Mouse (Mus musculus): ENCODE measurements around the gene Ift80. TPM values are rescaled to one million over a fixed set of nuclear protein-coding genes. Genes with fewer than 3 reads are reported as not detected.
A peak's percentile ranks its signal among the peaks of the same experiment; 100 is the strongest.
"Not testable (repeated sequence)": the region's sequence is repeated elsewhere in the genome, so short reads cannot be mapped to it uniquely, and the experiment has no call there.

Gene Ift80
- polyA plus RNA-seq, 1 experiment from 2014 or later, result 22.1 TPM

- peak; percentile 67 for ATAC-seq (ENCODE audit: low FRiP score, low TSS enrichment)
Measured at GRCm38 (mm10) chr3:69044167-69044591, 39.8 kb upstream of the Ift80 start.

DNA sequence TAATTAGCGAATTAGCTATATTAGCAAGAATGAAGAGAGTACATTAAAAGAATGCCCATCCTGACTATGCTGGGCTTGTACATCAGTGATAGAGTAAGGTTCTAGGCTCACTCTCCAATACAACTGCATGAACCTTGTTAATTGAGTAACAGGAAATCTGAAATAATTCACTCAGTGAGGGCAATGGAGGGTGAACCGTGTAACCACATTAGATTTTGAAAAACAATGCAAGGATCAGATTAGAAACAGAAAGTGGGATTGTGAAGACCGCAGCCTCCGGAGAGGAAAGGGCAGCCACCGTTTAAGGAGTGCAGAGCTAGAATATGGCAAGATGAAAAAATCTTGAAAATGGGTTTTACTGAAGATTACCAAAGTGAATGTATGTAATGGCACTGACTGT, 36.9 kb upstream of the Ift80 start:
- Histone ChIP-seq H3K27ac (ENCODE audit: low read depth, low read length) (no peak overlapping the region), H3K9me3 (ENCODE audit: control insufficient read depth, low read length) (no peaks in the 10 kb centered on the region), H3K27me3 (ENCODE audit: control insufficient read depth, insufficient read depth, low read length) (no peaks in the 10 kb centered on the region), H3K4me1 (ENCODE audit: control insufficient read depth, insufficient read depth, low read length) (peaks cover 6% of the 10 kb centered on the region; the same call in 1 of the 2 replicates), H3K4me2 (replicated peaks; ENCODE audit: low read depth, low read length) (peak overlapping the region; percentile 21), H3K4me3 (ENCODE audit: low read length) (peak overlapping the region; percentile 26), H3K36me3 (ENCODE audit: control insufficient read depth, insufficient read depth, low read length) (peaks cover 28% of the 10 kb centered on the region), H3K9ac (ENCODE audit: low read depth, low read length) (no peak overlapping the region)
- ATAC-seq (ENCODE audit: low FRiP score, low TSS enrichment), result no peak
- 63% methylated on average over 5 of the region's 5 CpGs for WGBS

More at GRCm38 (mm10) chr3:69044167-69044591, 39.8 kb upstream of the Ift80 start:
- Histone ChIP-seq H3K4me3 (ENCODE audit: low read length) (peak overlapping the region; percentile 91), H3K9ac (ENCODE audit: low read depth, low read length) (peak overlapping the region; percentile 98), H3K36me3 (ENCODE audit: control insufficient read depth, insufficient read depth, low read length) (peaks cover 13% of the 10 kb centered on the region; the same call in 1 of the 2 replicates), H3K4me1 (ENCODE audit: control insufficient read depth, insufficient read depth, low read length) (peaks cover 6% of the 10 kb centered on the region; the same call in 1 of the 2 replicates), H3K4me2 (replicated peaks; ENCODE audit: low read depth, low read length) (peak overlapping the region; percentile 51), H3K9me3 (ENCODE audit: control insufficient read depth, low read length) (no peaks in the 10 kb centered on the region), H3K27ac (ENCODE audit: low read depth, low read length) (peak overlapping the region; percentile 97), H3K27me3 (ENCODE audit: control insufficient read depth, insufficient read depth, low read length) (no peaks in the 10 kb centered on the region)
- under 1% methylated on average over 38 of the region's 42 CpGs for WGBS

GRCm38 (mm10) chr3:69040105-69040504, 35.7 kb upstream of the Ift80 start:
- no peak overlapping the region for H3K27ac ChIP-seq (ENCODE audit: low read depth, low read length)
- no peak overlapping the region for H3K9ac ChIP-seq (ENCODE audit: low read depth, low read length)
- H3K27me3 ChIP-seq (ENCODE audit: control insufficient read depth, insufficient read depth, low read length), result no peaks in the 10 kb centered on the region
- no peak overlapping the region; the same call in 1 of the 2 replicates for H3K4me3 ChIP-seq (ENCODE audit: low read length)
- WGBS, result 97% methylated on average over 2 of the region's 2 CpGs
- no peaks in the 10 kb centered on the region for H3K9me3 ChIP-seq (ENCODE audit: control insufficient read depth, low read length)
- H3K36me3 ChIP-seq (ENCODE audit: control insufficient read depth, insufficient read depth, low read length), result peaks cover 40% of the 10 kb centered on the region
- peaks cover 6% of the 10 kb centered on the region; the same call in 1 of the 2 replicates for H3K4me1 ChIP-seq (ENCODE audit: control insufficient read depth, insufficient read depth, low read length)
- ATAC-seq (ENCODE audit: low FRiP score, low TSS enrichment), result no peak
- H3K4me2 ChIP-seq (replicated peaks; ENCODE audit: low read depth, low read length), result no peak overlapping the region

DNA sequence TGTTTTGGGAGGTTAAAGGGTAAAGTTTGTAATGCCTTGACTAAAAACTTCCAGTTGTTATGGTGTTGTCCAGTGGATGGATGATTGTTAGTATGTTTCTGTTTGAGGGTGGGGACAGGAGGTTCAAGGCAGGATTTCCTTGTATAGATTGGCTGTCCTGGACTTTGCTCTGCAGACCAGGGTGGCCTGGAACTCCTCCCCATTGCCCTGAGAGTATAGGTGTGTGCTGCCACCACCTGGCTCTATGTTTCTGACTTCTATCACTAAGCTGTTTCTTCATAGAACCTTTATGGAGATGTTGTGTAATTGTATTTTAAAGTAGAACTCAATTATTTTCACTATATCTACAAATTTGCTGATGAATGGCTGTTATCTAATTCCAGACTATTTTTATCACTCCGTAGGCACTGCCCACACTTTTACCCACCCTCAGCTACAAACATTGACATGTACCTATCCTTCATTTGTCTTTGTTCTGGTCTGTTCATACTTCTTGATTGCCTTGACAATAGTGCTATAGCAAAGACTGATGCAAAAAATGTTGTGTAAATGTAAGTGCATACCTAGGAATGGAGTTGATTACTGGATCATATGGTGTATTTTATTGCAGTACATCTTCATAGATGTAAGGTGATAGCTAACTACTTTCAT, 21.9 kb upstream of the Ift80 start:
- H3K27ac ChIP-seq (ENCODE audit: low read depth, low read length), result no peak overlapping the region
- H3K4me1 ChIP-seq (ENCODE audit: control insufficient read depth, insufficient read depth, low read length), result no peaks in the 10 kb centered on the region
- H3K4me3 ChIP-seq (ENCODE audit: low read length), result no peak overlapping the region
- ATAC-seq (ENCODE audit: low FRiP score, low TSS enrichment), result no peak
- no peak overlapping the region for H3K4me2 ChIP-seq (replicated peaks; ENCODE audit: low read depth, low read length)
- H3K9ac ChIP-seq (ENCODE audit: low read depth, low read length), result no peak overlapping the region
- H3K36me3 ChIP-seq (ENCODE audit: control insufficient read depth, insufficient read depth, low read length), result peaks cover 82% of the 10 kb centered on the region
- H3K27me3 ChIP-seq (ENCODE audit: control insufficient read depth, insufficient read depth, low read length), result no peaks in the 10 kb centered on the region
- no peaks in the 10 kb centered on the region for H3K9me3 ChIP-seq (ENCODE audit: control insufficient read depth, low read length)
- 94% methylated on average over 1 of the region's 1 CpGs for WGBS

DNA sequence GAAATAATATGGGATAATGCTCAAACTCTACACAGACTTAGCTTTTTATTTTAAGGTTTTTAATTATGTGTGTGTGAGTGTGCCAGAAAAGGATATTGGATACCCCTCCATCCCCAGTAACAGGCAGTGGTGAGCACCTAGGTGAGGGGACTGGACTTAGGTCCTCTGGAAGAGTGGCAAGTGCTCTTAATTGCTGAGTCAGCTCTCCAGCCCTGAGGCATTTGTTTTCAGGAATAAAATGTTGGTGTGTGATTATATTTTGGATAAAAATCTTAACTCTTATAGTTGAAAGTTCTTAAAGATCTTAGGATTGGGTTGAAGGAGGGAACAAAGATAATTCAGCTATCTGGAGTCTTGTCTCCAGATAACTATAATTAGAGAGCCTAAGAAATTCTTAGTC, 16.4 kb upstream of the Ift80 start:
- Histone ChIP-seq H3K4me1 (ENCODE audit: control insufficient read depth, insufficient read depth, low read length) (no peaks in the 10 kb centered on the region), H3K9me3 (ENCODE audit: control insufficient read depth, low read length) (no peaks in the 10 kb centered on the region), H3K27ac (ENCODE audit: low read depth, low read length) (no peak overlapping the region), H3K9ac (ENCODE audit: low read depth, low read length) (no peak overlapping the region), H3K27me3 (ENCODE audit: control insufficient read depth, insufficient read depth, low read length) (no peaks in the 10 kb centered on the region), H3K36me3 (ENCODE audit: control insufficient read depth, insufficient read depth, low read length) (peaks cover 81% of the 10 kb centered on the region), H3K4me2 (replicated peaks; ENCODE audit: low read depth, low read length) (no peak overlapping the region), H3K4me3 (ENCODE audit: low read length) (no peak overlapping the region)
- ATAC-seq (ENCODE audit: low FRiP score, low TSS enrichment), result no peak

DNA sequence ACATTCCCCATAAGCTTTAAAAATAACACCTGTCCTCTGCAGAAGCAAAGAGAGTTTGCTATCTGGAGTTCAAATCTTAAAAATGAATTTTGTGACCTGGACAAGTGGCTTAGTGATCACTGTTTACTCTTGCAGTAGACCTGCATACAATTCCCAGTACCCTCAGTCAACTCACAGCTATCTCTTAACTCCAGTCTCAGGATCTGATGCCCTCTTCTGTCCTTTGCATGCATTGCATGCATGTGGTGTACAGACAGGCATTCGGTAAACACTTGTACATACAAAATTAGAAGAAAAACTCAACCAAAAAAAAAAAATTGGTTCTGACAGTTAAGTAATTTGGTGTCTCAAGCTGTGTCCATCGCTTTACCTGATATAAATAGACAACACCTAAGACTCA, 15.9 kb upstream of the Ift80 start:
- no peak overlapping the region for H3K27ac ChIP-seq (ENCODE audit: low read depth, low read length)
- no peak overlapping the region for H3K4me3 ChIP-seq (ENCODE audit: low read length)
- H3K27me3 ChIP-seq (ENCODE audit: control insufficient read depth, insufficient read depth, low read length), result no peaks in the 10 kb centered on the region
- WGBS, result 93% methylated on average over 2 of the region's 2 CpGs
- no peak for ATAC-seq (ENCODE audit: low FRiP score, low TSS enrichment)
- peaks cover 77% of the 10 kb centered on the region for H3K36me3 ChIP-seq (ENCODE audit: control insufficient read depth, insufficient read depth, low read length)
- no peak overlapping the region for H3K4me2 ChIP-seq (replicated peaks; ENCODE audit: low read depth, low read length)
- no peaks in the 10 kb centered on the region for H3K9me3 ChIP-seq (ENCODE audit: control insufficient read depth, low read length)
- H3K9ac ChIP-seq (ENCODE audit: low read depth, low read length), result no peak overlapping the region
- H3K4me1 ChIP-seq (ENCODE audit: control insufficient read depth, insufficient read depth, low read length), result no peaks in the 10 kb centered on the region

- not testable (repeated sequence) for H3K9me3 ChIP-seq (ENCODE audit: control insufficient read depth, low read length); H3K27ac ChIP-seq (ENCODE audit: low read depth, low read length); H3K4me2 ChIP-seq (replicated peaks; ENCODE audit: low read depth, low read length); H3K4me3 ChIP-seq (ENCODE audit: low read length); H3K9ac ChIP-seq (ENCODE audit: low read depth, low read length); ATAC-seq (ENCODE audit: low FRiP score, low TSS enrichment); H3K27me3 ChIP-seq (ENCODE audit: control insufficient read depth, insufficient read depth, low read length); H3K4me1 ChIP-seq (ENCODE audit: control insufficient read depth, insufficient read depth, low read length)
- 93% methylated on average over 2 of the region's 2 CpGs for WGBS
- peaks cover 66% of the 10 kb centered on the region for H3K36me3 ChIP-seq (ENCODE audit: control insufficient read depth, insufficient read depth, low read length)
Measured at GRCm38 (mm10) chr3:69018635-69019034, 14.3 kb upstream of the Ift80 start.

DNA sequence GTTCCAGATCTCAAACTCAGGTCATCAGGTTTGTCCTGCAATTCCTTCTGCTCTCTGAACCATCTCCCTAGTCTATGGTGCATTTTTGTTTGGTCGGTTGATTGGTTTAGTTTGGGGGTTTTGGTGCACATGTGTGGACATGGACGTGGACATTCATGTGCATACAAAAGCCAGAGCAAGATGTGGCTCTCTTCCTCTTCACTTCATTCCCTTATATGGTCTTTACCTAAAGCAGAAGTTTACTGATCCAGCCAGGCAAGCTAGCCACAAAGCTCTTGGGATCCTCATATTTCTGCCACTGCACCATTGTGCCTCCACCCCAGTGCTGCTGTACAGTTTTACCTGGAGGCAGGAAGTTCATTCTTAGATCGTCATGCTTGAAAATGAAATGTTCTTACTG, 12.8 kb upstream of the Ift80 start:
- no peak overlapping the region for H3K9ac ChIP-seq (ENCODE audit: low read depth, low read length)
- ATAC-seq (ENCODE audit: low FRiP score, low TSS enrichment), result no peak
- no peaks in the 10 kb centered on the region for H3K9me3 ChIP-seq (ENCODE audit: control insufficient read depth, low read length)
- 86% methylated on average over 3 of the region's 3 CpGs for WGBS
- H3K4me1 ChIP-seq (ENCODE audit: control insufficient read depth, insufficient read depth, low read length), result no peaks in the 10 kb centered on the region
- peaks cover 65% of the 10 kb centered on the region for H3K36me3 ChIP-seq (ENCODE audit: control insufficient read depth, insufficient read depth, low read length)
- no peaks in the 10 kb centered on the region for H3K27me3 ChIP-seq (ENCODE audit: control insufficient read depth, insufficient read depth, low read length)
- H3K27ac ChIP-seq (ENCODE audit: low read depth, low read length), result no peak overlapping the region
- no peak overlapping the region for H3K4me3 ChIP-seq (ENCODE audit: low read length)
- H3K4me2 ChIP-seq (replicated peaks; ENCODE audit: low read depth, low read length), result no peak overlapping the region

- Histone ChIP-seq H3K36me3 (ENCODE audit: control insufficient read depth, insufficient read depth, low read length) (peaks cover 28% of the 10 kb centered on the region), H3K9me3 (ENCODE audit: control insufficient read depth, low read length) (no peaks in the 10 kb centered on the region), H3K27ac (ENCODE audit: low read depth, low read length) (no peak overlapping the region), H3K4me1 (ENCODE audit: control insufficient read depth, insufficient read depth, low read length) (peaks cover 7% of the 10 kb centered on the region; the same call in 1 of the 2 replicates), H3K9ac (ENCODE audit: low read depth, low read length) (no peak overlapping the region), H3K4me3 (ENCODE audit: low read length) (no peak overlapping the region), H3K4me2 (replicated peaks; ENCODE audit: low read depth, low read length) (no peak overlapping the region), H3K27me3 (ENCODE audit: control insufficient read depth, insufficient read depth, low read length) (no peaks in the 10 kb centered on the region)
- ATAC-seq (ENCODE audit: low FRiP score, low TSS enrichment), result no peak
- 89% methylated on average over 2 of the region's 2 CpGs for WGBS
Measured at GRCm38 (mm10) chr3:69008873-69009272, 4.5 kb upstream of the Ift80 start.

Measured in kidney, embryonic 14.5 days (tissue).